10 mouse cellular contexts compared by ENCODE assay signal in genomic region chr9:34995660-34996378, GRCm38 (mm10).
DNase-seq lines count a peak whose midpoint lies in the region; ATAC-seq and TF ChIP-seq lines count a peak whose summit lies in the region.
"Had no signal": no experiment of that assay in that cellular context is flagged by ENCODE, and none has a peak within 500 bp of the region (broad histone marks: within the 10 kb centered on the region; RNA-seq: fewer than 3 reads in every experiment).

No protein-coding gene starts in this region.

- intact Hi-C loops in heart, postnatal 10 days (cut with DNase I) = no loop called here

- no peak overlapping the region for H3K4me3 ChIP-seq in forebrain, embryonic 13.5 days
- no peak overlapping the region for H3K4me3 ChIP-seq in liver, embryonic 11.5 days (ENCODE audit: low read depth, low read length)
- no peak overlapping the region for H3K4me3 ChIP-seq in liver, postnatal 0 days (ENCODE audit: low read depth, low read length)
- H3K4me3 ChIP-seq: erythroblast, embryonic 14.5 days; limb, embryonic 13.5 days had no signal

- 0 out of 2 replicates have a peak, but pooled peaks cover 2% of the 10 kb centered on the region for H3K27me3 ChIP-seq in forebrain, embryonic 13.5 days
- H3K27me3 ChIP-seq in liver, embryonic 11.5 days (replicated peaks; ENCODE audit: control insufficient read depth, insufficient read depth, low read length) = no peaks in the 10 kb centered on the region
- no peaks in the 10 kb centered on the region for H3K27me3 ChIP-seq in liver, postnatal 0 days (ENCODE audit: insufficient read depth, low read length)
- H3K27me3 ChIP-seq: limb, embryonic 13.5 days had no signal

- no peak for TF ChIP-seq CTCF in liver, postnatal 0 days (IDR thresholded peaks at IDR 0.05; ENCODE audit: low read depth)

- H3K9ac ChIP-seq in forebrain, embryonic 13.5 days = peak overlapping the region; percentile 14; the same call in 1 of the 2 replicates
- H3K9ac ChIP-seq in liver, embryonic 11.5 days (ENCODE audit: low read depth, low read length) = no peak overlapping the region
- no peak overlapping the region for H3K9ac ChIP-seq in liver, postnatal 0 days (replicated peaks)
- H3K9ac ChIP-seq: limb, embryonic 13.5 days had no signal

- TF ChIP-seq EP300 in liver, postnatal 0 days (IDR thresholded peaks at IDR 0.05; ENCODE audit: low read depth) = no peak

- WGBS in forebrain, embryonic 13.5 days = 37% methylated on average over 15 of the region's 15 CpGs
- WGBS in liver, embryonic 11.5 days = 57% methylated on average over 15 of the region's 15 CpGs
- 57% methylated on average over 15 of the region's 15 CpGs for WGBS in liver, postnatal 0 days (ENCODE audit: insufficient replicate concordance)

- peak; percentile 79 for ATAC-seq in forebrain, embryonic 13.5 days
- no peak for ATAC-seq in liver, embryonic 11.5 days (replicated peaks; ENCODE audit: low FRiP score)
- ATAC-seq in liver, postnatal 0 days = no peak

- H3K4me1 ChIP-seq in forebrain, embryonic 13.5 days = peaks cover 45% of the 10 kb centered on the region
- no peaks in the 10 kb centered on the region for H3K4me1 ChIP-seq in liver, embryonic 11.5 days (replicated peaks; ENCODE audit: control insufficient read depth, insufficient read depth, low read length)
- no peaks in the 10 kb centered on the region for H3K4me1 ChIP-seq in liver, postnatal 0 days (ENCODE audit: insufficient read depth)

- peak overlapping the region; percentile 17 for H3K27ac ChIP-seq in forebrain, embryonic 13.5 days
- no peak overlapping the region for H3K27ac ChIP-seq in liver, embryonic 11.5 days (ENCODE audit: low read depth, low read length)
- H3K27ac ChIP-seq in liver, postnatal 0 days (ENCODE audit: low read depth) = no peak overlapping the region
- H3K27ac ChIP-seq: limb, embryonic 13.5 days had no signal

- H3K9me3 ChIP-seq in forebrain, embryonic 13.5 days (replicated peaks) = no peaks in the 10 kb centered on the region
- H3K9me3 ChIP-seq in liver, embryonic 11.5 days (ENCODE audit: control insufficient read depth, low read length) = no peaks in the 10 kb centered on the region
- no peaks in the 10 kb centered on the region for H3K9me3 ChIP-seq in liver, postnatal 0 days (ENCODE audit: low read length)
- H3K9me3 ChIP-seq: limb, embryonic 13.5 days had no signal

- no peaks in the 10 kb centered on the region for H3K36me3 ChIP-seq in forebrain, embryonic 13.5 days (ENCODE audit: poor library complexity, severe bottlenecking)
- H3K36me3 ChIP-seq in liver, embryonic 11.5 days (ENCODE audit: control insufficient read depth, insufficient read depth, low read length) = no peaks in the 10 kb centered on the region
- no peaks in the 10 kb centered on the region for H3K36me3 ChIP-seq in liver, postnatal 0 days (replicated peaks; ENCODE audit: insufficient read depth, low read length)
- H3K36me3 ChIP-seq: limb, embryonic 13.5 days had no signal

- peak; percentile 30 for DNase-seq in layer of hippocampus, adult 11-12 months (ENCODE audit: low spot score)
- no peak for DNase-seq in layer of hippocampus, postnatal 25 days (ENCODE audit: extremely low spot score in 1 of 2, low spot score in 1 of 2)
- DNase-seq in kidney, postnatal 4 days = peak; percentile 56 to 73
- DNase-seq in retina, postnatal 1 day = peak; percentile 23
- no peak for DNase-seq in liver, embryonic 11.5 days (ENCODE audit: low spot score)
- DNase-seq in liver, postnatal 0 days = no peak
- no peak for DNase-seq in heart, postnatal 10 days

- peak overlapping the region; percentile 31 for H3K4me2 ChIP-seq in forebrain, embryonic 13.5 days
- no peak overlapping the region for H3K4me2 ChIP-seq in liver, embryonic 11.5 days
- H3K4me2 ChIP-seq in liver, postnatal 0 days (ENCODE audit: low read depth, low read length) = no peak overlapping the region
- H3K4me2 ChIP-seq: limb, embryonic 13.5 days had no signal

Comparison
In these comparisons a context has a peak if more than half of its experiments do, and no peak if none do; other contexts are left out.
1. DNase-seq: peak in layer of hippocampus, adult 11-12 months (single experiment), kidney, postnatal 4 days (2 of 2) and retina, postnatal 1 day (single experiment); none in layer of hippocampus, postnatal 25 days (0 of 2), liver, embryonic 11.5 days (single experiment), liver, postnatal 0 days (single experiment) and heart, postnatal 10 days (0 of 2).